Mouse (Mus musculus): ENCODE measurements around the gene Mpdu1. TPM values are rescaled to one million over a fixed set of nuclear protein-coding genes. Genes with fewer than 3 reads are reported as not detected.
"Not testable (repeated sequence)": the region's sequence is repeated elsewhere in the genome, so short reads cannot be mapped to it uniquely, and the experiment has no call there.

Gene Mpdu1
- 10 to 100 TPM; 54.9 to 59.3 TPM for total RNA-seq (2021)
- long read RNA-seq, experiment 1, transcript Mpdu1-201 (7 exons, 1,321 nt), result major isoform, 15 of 27 reads
- long read RNA-seq, experiment 1, partial matches to known transcripts, result 1 of 27 reads
- long read RNA-seq, experiment 1, other reads (novel, unspliced or antisense), result 7 of 27 reads
- long read RNA-seq, experiment 2, transcript Mpdu1-201 (7 exons, 1,321 nt), result major isoform, 17 of 25 reads
- long read RNA-seq, experiment 2, partial matches to known transcripts, result 0 of 25 reads
- long read RNA-seq, experiment 2, other reads (novel, unspliced or antisense), result 3 of 25 reads

- DNase-seq (ENCODE audit: low spot score in 2 of 2), result peak; percentile 92 to 95
- Histone ChIP-seq H3K27ac (peak within 1 kb of the TSS; percentile 100), H3K4me3 (peak within 1 kb of the TSS; percentile 76)
- peak; percentile 71 for TF ChIP-seq CTCF (conservative IDR thresholded peaks at IDR 0.05)
These were observed at the start of gene Mpdu1 for GRCm38 (mm10) chr11:69662213-69662966. Mpdu1 (minus strand) TSS chr11:69662642.

- no peak overlapping the region for H3K27ac ChIP-seq
- no peak overlapping the region for H3K4me3 ChIP-seq
- no peak for DNase-seq (ENCODE audit: low spot score in 2 of 2)
- TF ChIP-seq CTCF (conservative IDR thresholded peaks at IDR 0.05), result no peak
These were observed 48.6 kb upstream of the Mpdu1 start for GRCm38 (mm10) chr11:69711082-69711481.

- TF ChIP-seq CTCF (conservative IDR thresholded peaks at IDR 0.05), result no peak
- H3K4me3 ChIP-seq, result no peak overlapping the region
- DNase-seq (ENCODE audit: low spot score in 2 of 2), result no peak
- H3K27ac ChIP-seq, result peak overlapping the region; percentile 60
These were observed 48.0 kb upstream of the Mpdu1 start for GRCm38 (mm10) chr11:69710470-69710869.

- Histone ChIP-seq H3K4me3 (no peak overlapping the region), H3K27ac (peak overlapping the region; percentile 60)
- DNase-seq (ENCODE audit: low spot score in 2 of 2), result peak; percentile 19 to 40
- no peak for TF ChIP-seq CTCF (conservative IDR thresholded peaks at IDR 0.05)
These were observed 47.4 kb upstream of the Mpdu1 start for GRCm38 (mm10) chr11:69709554-69710446.

GRCm38 (mm10) chr11:69708614-69709265 is 46.3 kb upstream of the Mpdu1 start:
- no peak for DNase-seq (ENCODE audit: low spot score in 2 of 2)
- no peak for TF ChIP-seq CTCF (conservative IDR thresholded peaks at IDR 0.05)
- Histone ChIP-seq H3K27ac (peak overlapping the region; percentile 7; the same call in 1 of the 2 replicates), H3K4me3 (no peak overlapping the region)

GRCm38 (mm10) chr11:69707873-69708381 is 45.5 kb upstream of the Mpdu1 start:
- no peak for DNase-seq (ENCODE audit: low spot score in 2 of 2)
- TF ChIP-seq CTCF (conservative IDR thresholded peaks at IDR 0.05), result no peak
- Histone ChIP-seq H3K4me3 (no peak overlapping the region), H3K27ac (no peak overlapping the region)

- no peak for TF ChIP-seq CTCF (conservative IDR thresholded peaks at IDR 0.05)
These were observed 45.0 kb upstream of the Mpdu1 start for GRCm38 (mm10) chr11:69707480-69707847.

GRCm38 (mm10) chr11:69706775-69707479 is 44.5 kb upstream of the Mpdu1 start:
- Histone ChIP-seq H3K4me3 (no peak overlapping the region), H3K27ac (peak overlapping the region; percentile 43; the same call in 1 of the 2 replicates)
- no peak for TF ChIP-seq CTCF (conservative IDR thresholded peaks at IDR 0.05)
- DNase-seq (ENCODE audit: low spot score in 2 of 2), result peak in 1 of 2 experiments; percentile 45

More at GRCm38 (mm10) chr11:69707480-69707847, 45.0 kb upstream of the Mpdu1 start:
- no peak for DNase-seq (ENCODE audit: low spot score in 2 of 2)
- H3K4me3 ChIP-seq, result no peak overlapping the region
- 0 out of 2 replicates have a peak overlapping the region, but pooled peaks have one; percentile 2 for H3K27ac ChIP-seq

- no peak for DNase-seq (ENCODE audit: low spot score in 2 of 2)
- TF ChIP-seq CTCF (conservative IDR thresholded peaks at IDR 0.05), result no peak
- H3K27ac ChIP-seq, result no peak overlapping the region
- no peak overlapping the region for H3K4me3 ChIP-seq
These were observed 42.2 kb upstream of the Mpdu1 start for GRCm38 (mm10) chr11:69704613-69705010.

GRCm38 (mm10) chr11:69703814-69704612 is 41.6 kb upstream of the Mpdu1 start:
- no peak overlapping the region for H3K4me3 ChIP-seq
- no peak for DNase-seq (ENCODE audit: low spot score in 2 of 2)
- no peak overlapping the region for H3K27ac ChIP-seq
- no peak for TF ChIP-seq CTCF (conservative IDR thresholded peaks at IDR 0.05)

- not testable (repeated sequence) for H3K27ac ChIP-seq; DNase-seq (ENCODE audit: low spot score in 2 of 2); H3K4me3 ChIP-seq
These were observed 40.9 kb upstream of the Mpdu1 start for GRCm38 (mm10) chr11:69703381-69703780.

GRCm38 (mm10) chr11:69702886-69703285 is 40.4 kb upstream of the Mpdu1 start:
- not testable (repeated sequence) for H3K4me3 ChIP-seq; DNase-seq (ENCODE audit: low spot score in 2 of 2); H3K27ac ChIP-seq
